Mouse (Mus musculus): ENCODE data around the gene Ccsap.

Ccsap gene

DNA sequence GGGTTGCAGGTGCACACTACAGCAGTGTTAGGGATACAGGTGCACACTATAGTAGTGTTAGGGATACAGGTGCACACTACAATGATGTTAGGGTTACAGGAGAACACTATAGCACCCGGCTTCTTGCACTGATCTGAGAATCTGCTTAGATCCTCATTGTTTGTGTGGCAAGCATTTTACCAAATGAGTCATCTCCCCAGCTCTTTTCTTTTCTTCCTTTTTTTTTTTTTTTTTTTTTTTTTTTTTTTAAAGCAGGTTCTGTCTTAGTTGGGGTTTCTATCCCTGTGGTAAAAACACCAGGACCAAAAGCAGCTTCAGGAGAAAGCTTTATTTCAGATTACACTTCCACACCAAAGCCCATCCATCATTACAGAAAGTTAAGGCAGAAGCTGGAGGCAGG lies 56.4 kb downstream of the Ccsap start:
- no peak for DNase-seq

DNA sequence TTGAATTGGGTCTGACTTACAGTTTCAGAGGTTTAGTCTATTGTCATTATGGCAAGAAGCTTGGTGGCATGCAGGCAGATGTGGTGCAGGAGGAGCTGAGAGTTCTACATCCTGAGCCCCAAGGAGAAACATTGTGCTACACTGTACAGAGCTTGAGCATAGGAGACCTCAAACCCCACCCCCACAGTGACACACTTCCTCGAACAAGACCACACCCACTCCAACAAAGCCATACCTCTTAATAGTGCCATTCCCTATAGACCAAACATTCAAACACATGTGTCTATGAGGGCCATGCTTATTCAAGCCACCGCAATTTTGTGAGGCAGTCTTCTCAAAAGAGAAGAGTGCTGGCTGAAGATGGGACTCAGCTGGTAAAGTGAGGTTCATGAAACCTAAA lies 58.5 kb downstream of the Ccsap start:
- no peak for DNase-seq

DNA sequence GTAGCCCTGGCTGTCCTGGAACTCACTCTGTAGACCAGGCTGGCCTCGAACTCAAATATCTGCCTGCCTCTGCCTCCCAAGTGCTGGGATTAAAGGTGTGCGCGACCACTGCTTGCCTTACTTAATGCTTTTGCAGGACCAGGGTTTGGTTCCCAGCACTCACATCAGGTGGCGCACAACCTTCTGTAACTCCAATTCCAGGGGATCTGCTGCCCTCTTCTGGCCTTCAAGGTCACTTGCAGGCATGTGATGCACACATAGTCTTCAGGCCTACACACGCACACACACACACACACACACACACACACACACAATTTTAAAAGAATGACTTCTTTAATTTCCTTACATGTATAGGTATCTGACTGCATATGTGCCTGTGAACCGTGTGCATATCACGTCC lies 59.1 kb downstream of the Ccsap start:
- no peak for DNase-seq

DNA sequence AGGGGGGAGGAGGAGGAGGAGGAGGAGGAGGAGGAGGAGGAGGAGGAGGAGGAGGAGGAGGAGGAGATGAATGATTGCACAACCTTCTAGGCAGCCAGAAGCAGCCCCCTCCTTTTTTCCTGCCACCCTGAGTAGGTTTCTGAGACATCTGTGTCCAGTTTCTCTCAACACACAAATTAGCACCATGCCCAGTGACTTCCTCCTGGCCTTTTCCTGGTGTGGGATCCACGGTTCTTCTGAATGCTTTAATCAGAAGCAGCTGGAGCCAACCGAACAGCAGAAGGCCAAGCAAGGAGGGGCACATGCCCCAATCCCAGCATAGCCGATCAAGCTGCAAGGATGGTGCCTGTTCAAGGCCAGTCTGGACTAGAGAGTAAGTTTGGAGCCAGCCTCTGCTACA lies 60.1 kb downstream of the Ccsap start:
- no peak for DNase-seq

DNA sequence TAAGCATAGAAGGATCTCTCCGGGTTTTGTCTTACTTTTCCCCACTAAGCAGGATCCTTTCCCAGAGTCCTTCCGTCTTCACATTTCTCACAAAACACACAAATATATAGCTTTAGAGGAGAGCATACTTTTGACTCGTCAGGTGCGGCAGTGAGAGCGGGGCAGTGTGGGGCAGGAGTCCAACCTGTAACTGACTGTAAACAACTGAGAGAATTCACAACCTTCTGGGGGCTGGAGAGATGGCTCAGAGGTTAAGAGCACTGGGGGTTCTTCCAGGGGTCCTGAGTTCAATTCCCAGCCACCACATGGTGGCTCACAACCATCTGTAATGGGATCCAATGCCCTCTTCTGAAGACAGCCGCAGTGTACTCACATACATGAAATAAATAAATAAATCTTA lies 60.6 kb downstream of the Ccsap start:
- DNase-seq: no peak

DNA sequence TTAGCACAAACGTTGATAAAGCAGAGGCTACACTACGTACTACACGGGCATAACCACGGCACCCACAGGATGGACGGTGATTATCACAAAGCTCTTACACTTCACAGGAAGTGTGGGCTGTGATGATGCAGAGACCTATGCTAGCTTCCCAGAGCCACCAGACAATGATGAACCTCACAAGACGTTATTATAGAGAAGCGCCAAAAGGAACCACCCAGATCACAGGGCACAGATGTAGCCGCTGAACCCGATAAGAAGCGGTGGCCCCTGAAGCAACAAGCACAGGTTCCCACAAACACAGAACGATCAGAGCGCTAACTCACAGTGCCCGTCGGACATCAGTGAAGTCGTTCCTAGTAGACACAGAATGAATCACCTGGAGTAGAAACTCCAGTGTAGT lies 62.1 kb downstream of the Ccsap start:
- no peak for DNase-seq

DNA sequence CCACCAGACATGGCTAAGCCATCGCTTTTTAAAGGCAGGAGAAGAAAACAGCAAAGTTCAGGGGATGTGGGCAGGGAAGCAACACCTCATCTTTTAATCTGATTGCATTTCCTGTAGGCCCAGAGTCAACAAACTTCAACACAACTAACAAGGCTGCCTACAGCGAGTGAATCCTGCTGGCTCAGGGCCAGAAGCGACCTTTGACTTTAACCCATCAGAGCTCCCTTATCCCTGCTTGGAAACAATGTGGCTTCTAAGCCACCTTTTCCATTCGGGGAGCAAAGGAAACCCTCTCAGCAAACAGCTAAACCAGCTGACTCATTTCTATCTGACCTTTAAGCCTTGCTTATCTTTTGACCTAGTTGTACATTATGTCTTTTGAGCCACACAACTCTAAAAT lies 63.3 kb downstream of the Ccsap start:
- no peak for DNase-seq

DNA sequence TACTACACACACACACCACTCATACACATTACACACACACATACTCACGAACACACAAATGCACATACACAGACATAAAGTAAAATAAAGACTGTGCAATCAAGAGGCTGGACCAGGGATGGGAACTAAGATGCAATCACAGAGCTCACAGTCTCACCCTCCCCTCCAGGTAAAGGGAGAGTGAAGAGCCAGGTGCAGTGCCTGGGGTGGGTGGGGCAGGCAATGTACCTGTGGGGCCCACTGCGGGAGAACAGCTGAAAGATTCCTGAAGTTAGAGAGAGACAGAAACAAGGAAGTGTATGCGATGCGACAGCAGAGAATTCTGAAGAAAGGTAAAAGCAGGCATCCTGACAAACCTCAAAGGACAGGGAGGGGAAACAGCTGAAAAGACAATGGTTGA lies 65.2 kb downstream of the Ccsap start:
- no peak for DNase-seq

DNA sequence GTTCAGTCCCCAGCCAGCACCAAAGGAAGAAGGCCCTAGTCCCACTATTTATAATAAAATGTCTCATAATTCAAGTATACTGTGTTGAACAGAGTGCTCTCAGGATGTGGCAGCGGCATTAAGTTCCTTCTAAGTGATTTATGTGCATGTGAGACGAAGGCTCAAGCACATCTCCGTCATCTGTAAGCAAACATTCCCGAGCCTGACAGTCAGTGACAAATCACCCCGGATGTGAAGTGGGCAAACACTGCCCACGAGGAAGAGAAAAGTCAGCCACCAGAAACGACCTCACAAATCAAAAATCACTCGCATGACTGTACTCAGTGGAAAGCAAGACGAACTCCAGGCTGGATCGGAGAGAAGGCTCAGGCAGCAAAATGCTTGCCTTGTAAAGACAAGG lies 66.1 kb downstream of the Ccsap start:
- DNase-seq: no peak

DNA sequence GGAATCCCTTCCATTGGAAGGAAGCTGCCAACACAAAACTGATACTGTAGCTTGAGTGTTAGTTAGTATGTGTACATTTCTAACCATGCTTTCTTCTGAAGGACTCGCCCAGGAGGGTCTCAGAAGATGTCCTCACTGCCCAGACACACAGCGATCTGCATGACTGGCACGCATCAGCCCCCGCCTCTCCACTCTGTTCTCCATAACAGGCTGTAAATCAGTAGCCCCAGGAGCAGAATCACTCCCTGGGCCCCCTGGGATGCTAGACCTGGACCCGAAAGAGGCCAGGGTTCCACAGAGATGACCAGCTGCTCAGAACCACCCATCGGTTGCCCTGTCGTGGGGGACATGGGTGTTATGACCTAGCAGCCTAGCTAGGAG lies 68.2 kb downstream of the Ccsap start:
- DNase-seq: no peak

DNA sequence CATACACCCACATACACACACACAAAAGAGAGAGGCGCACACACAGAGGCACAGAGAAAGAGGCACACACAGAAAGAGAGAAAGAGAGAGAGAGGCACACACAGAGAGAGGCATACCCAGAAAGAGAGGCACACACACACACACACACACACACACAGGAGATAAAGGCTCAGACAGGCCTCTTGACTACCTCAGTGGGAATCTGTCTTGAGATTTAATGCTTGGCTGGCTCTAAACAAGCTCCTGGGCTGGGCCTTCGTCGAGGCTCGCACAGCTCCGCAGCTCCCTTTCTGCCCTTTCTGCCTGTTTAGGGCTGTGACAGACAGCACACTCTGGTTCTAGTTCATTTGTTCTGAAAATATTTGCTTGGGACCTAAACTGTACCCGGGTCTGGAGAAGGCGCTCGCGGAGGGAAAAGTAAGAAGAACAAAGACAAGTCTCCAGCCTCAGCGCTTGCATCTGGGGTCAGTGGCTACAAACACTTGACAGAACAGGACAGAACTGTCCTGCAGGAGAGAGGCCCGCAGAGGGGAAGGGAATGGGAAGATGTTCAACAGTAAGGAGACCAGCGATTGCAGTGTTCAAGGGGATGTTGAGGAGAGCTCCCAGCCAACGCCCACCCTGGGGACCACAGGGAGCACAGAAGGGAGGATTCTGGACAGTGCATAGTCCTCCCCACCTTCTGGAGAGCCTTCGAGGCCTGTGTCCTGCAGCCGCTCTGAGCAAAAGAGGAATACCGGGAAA lies 68.7 kb downstream of the Ccsap start:
- no peak for DNase-seq

Data from lung, postnatal 10 days (tissue).